Mouse (Mus musculus) adrenal gland, adult (tissue): ENCODE results near the gene Txn2.

Experiments used
- DNase-seq, 2 experiments: peaks; one replicate each; pipeline ENCODE4 v3.0.0; 2022 to 2023; ENCODE audit warnings: low spot score in 1 of 2; ENCODE audit not compliant: inconsistent age in 2 of 2

The Txn2 gene

DNA sequence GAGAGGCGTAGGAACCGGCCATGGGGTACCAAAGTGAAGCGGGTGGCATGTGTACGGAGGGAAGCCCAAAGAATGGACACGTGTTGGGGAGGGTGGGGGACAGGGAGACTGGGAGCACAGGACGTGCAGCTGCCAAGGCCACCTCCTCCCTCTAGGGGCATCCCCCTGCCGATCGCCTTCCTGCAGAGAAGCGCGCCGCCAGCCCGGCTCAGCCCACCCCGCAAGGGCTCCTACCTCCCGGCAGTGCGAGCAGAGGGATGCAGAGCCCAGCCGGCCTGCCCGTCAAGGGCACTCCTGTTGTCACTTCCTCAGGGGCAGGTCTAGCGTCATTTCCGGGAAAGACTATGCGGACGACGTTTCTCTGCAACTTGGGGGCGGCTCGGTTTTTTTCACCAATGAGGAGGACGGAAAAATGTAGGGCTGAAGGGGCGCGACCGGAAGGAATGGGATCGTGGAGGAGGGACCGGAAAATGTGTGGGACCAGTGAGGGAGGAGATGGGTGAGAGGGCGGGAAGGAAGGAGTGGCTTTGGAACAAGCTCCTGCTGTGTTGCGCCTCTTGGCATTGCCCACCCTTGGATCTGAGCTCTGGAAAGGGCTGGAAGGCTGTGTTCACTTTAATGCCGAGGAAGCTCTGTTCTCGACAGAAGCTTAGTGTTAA lies at the start of gene Txn2:
Gene Txn2, minus strand, starts transcription at position 334 of the 659 bp plus-strand sequence.
- DNase-seq = peak; percentile 99

DNA sequence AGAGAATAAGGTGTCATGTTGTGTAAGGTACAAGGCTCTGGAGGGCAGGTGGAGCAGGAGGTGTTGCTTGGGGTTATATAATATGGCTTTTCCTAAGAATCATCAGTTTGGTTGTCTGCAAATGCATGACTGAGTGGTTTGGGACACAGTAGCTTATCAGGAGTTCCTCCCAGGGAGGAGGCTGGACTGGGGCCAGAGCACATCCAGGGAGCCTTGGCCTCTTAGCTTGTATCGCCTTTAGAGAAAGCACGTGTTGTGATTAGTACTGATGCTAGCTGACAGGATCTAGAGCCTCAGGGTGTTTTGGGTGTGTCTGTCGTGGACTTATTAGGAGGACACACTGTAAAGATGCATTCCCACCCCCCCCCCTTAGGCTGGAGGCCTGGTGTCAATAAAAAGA lies 48.9 kb upstream of the Txn2 start:
- peak; percentile 75 to 88 for DNase-seq

- DNase-seq = peak in 1 of 2 experiments; percentile 51
These were observed 45.5 kb upstream of the Txn2 start for GRCm38 (mm10) chr15:77974165-77974841.

- peak; percentile 96 to 100 for DNase-seq
These were observed 41.9 kb upstream of the Txn2 start, which contains the start of gene Eif3d for GRCm38 (mm10) chr15:77970470-77971292. Eif3d (minus strand) TSS chr15:77970813.

DNA sequence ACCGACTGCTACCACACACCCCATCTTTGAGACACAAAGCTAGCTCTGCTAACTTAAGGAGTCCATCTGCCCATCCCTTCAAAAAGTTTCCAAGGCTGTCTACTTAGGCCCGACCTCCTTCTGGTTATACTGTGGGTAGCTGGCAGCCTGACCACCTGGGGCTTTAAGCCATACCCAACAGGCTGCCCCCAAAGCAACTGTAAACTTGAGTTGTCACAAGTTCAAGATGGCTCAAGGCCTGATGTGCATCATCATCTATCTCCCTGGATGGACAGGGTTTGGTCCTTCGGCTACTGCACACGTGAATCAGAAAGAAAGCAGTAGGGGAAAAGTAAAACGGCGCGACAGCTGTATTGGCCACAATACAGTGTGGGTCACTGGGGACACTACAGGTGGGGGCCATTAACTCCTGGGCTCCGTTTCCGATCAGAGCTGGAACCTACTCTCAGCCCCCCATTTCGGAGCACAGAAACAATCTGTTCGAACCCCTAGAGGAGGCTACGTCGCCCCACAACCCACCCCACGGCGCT lies 41.2 kb upstream of the Txn2 start:
- DNase-seq = no peak

- DNase-seq = no peak
These were observed 36.3 kb upstream of the Txn2 start for GRCm38 (mm10) chr15:77965117-77965528.

GRCm38 (mm10) chr15:77962447-77962846 lies 33.6 kb upstream of the Txn2 start:
- no peak for DNase-seq

DNA sequence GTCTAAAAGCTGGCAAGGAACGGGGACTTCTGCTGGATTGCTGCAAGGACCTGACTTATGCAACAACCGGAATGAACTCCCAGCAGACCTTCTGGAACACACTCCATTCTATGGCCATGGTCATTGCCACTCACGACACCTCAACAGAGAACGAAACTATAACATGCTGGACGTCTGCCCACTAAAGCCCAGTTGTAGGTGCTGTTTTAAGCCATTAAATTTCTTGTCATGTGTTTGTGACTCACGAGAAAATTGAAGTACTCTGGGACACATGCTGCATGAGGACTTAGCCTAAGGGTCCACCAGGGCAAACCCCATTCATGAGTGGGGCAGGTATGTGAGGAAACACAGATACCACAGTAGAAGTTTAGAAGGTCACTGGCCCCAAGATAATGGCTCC lies 31.9 kb upstream of the Txn2 start:
- DNase-seq = no peak

DNA sequence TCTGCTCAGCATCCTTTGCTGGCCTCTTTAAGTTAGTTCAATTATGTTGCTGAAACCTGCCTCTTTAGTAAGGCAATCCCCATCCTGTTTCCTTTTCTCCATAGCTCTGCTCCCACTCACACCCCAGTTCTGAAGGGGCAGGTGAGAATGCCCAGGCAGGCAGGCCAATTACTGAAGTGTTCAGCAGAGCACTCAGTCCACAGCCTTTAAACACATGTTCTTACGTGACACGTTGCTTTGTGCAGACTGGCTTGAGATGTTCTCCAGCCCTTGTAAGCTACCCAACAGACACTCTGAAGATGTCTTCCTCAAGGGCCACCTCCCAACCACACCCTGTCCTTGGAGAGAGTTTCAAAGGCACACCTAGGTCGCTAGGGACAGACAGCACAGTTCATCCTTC lies 29.3 kb upstream of the Txn2 start:
- DNase-seq = no peak

GRCm38 (mm10) chr15:77957625-77958024 lies 28.8 kb upstream of the Txn2 start:
- no peak for DNase-seq

DNA sequence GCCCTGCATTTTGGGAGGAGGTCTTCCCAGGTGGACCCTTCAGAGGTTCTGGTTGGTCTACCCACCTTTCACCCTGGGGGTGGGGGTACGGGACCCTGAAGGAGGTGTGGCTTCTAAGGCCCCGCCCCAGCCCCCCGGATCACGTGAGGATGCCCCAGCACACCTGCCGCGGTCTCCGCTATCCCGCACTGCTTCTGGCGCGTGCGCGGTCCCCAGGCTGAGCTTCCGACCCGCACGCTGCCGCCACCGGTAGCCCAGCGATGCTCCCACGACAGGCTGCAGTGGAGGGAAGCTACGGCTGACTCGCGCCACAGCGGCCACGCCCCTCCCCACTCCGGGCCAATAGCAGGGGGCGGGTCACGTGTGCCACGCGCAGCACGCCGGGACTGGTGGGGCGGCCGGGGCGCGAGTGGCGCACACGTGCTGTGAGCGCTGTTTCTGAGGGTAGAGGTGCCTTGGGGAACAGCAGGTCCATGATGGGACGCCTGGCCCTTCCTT lies 27.6 kb upstream of the Txn2 start, which contains the start of gene Foxred2:
Gene Foxred2, minus strand, starts transcription at position 319 of the 498 bp plus-strand sequence.
- DNase-seq = peak; percentile 92 to 94

DNA sequence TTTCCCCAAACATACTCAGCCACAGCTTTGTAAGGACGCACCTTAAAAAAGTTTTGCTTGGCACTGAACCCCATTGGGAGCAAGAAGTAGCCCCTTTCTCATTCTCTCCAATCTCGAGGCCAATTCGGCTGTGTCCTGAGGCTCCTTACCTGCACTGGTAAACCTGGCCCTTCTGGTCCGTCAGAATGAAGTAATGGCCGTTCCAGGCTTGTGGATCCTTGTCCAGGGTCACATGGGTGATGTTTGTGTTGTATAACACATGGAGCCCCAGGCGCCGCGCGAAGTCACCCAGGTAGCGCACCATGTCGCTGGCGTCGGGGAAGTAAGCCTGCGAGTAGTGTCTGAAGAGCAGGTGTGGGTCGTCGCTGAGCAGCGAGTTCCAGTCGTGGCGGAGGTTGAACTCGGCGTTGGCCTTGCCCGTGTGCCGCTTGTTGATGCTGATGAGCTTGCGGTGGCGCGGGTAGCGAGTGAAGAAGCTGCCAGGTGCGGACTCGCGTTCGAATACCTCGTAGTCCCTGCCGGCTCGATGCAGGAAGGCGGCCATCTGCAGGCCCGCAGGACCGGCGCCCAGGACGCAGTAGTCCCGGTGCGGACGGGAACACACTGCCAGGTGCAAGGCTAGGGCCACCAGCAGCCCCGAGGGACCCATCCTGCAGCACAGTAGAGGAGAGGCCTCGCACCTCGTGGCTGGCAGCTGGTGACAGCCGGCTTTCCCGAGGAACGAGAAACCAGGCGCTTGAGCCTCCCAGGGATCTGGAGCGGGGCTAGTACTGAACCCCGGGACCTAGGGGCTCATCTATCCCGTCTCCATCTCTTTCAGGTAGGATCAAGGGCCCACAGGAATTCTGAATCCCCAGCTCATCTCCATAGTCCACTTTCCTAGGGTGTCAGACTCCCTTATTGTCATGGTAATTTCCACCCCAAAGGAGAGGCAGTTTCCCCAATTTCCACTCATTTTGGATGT lies 26.9 kb upstream of the Txn2 start:
- DNase-seq = peak in 1 of 2 experiments; percentile 62

DNA sequence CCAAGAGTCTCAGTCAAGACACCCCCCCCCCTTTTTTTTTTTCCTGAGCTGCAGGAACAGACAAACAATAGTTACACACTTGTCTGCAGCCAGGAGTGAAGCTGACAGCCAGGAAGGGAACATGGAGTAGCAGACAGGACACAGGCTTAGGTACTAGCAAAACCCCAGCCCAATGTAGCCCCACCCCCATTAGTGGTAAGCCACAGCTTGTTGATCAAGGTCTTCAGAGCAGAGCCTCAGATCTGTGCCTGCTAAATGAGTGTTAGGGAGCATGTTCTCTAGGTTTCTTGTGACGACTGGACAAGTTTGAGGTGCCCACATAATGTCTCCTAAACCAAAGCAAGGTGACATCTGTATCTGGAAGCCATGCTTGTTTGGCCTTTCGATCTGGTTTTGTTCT lies 25.6 kb upstream of the Txn2 start:
- DNase-seq = no peak

GRCm38 (mm10) chr15:77952921-77953320 lies 24.1 kb upstream of the Txn2 start:
- DNase-seq = no peak

- no peak for DNase-seq
These were observed 20.3 kb upstream of the Txn2 start for GRCm38 (mm10) chr15:77949061-77949460.

DNA sequence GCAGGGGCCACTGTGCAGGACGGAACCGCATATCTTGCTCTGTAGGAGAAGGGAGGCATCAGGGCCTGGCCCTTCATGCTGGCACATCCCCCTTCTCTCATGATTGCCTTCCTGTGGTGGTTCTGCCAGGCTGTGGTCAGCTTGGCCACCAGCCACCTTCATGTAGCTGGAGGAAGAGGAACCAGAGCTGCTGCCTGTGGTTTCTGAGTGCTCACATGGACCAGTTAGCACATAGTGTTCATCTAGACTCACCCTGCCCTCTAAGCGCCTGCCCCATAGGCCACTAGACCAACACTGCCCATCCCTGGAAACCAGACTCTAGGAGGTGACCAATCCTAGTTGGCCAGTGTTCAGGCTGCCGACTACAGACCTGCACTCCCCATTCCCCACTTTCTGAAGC lies 16.9 kb upstream of the Txn2 start:
- DNase-seq = peak in 1 of 2 experiments; percentile 40

GRCm38 (mm10) chr15:77941563-77941962 lies 12.8 kb upstream of the Txn2 start:
- no peak for DNase-seq

DNA sequence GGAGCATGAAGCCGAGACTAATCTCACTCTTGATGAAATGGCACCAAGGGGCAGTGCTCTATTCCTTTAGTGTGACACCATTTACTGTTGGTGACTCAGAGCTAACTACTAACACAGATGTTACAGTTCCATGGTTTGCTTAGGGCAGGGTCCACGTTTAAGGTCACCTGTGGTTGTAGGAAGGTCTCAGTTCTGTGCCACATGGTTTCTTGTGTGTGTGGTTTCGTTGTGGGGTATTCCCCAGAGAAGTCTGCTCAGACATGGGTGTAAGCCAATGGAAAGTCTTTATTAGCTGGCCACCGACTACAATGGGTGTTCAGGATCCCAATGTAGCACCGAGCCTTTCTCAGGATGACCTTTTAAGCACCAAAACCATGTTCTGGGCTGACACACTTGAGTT lies 9.7 kb upstream of the Txn2 start:
- no peak for DNase-seq

DNA sequence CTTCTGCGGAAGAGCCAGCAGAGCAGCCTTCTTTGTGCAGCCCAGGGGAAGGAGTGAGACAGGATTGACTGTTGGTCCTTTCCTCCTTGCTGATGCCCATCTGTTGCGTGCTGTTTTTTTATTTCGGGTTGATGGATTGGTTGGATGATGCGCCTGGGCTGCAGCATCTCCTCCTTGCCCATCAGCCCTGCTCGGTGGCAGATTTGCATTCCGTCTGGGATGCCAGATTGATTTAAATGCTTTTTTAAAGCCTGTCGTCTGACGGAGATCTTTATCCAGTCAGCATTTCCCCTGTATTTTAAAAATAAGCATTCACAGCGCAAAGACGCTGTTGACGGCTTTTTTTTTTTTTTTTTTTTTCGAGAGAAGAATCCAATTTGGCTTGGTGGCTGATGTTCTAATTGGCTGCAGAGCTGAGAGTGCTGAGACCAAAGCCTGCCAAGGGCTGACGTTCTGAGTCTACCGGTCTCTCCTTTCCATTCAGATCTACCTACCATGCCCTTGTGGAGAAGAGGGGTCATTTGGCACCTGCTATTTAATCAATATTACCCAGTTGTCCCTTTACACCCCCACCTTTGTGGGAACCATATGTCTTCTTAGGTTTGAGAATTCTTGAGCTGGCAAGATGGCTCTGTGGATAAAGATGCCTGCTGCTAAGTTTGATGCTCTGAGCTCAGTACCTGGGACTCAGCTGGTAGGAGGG lies 7.0 kb upstream of the Txn2 start:
- DNase-seq = no peak
